Mouse (Mus musculus): Measurements from ENCODE around the gene Cldn24. TPM values are rescaled to one million over a fixed set of nuclear protein-coding genes. Genes with fewer than 3 reads are reported as not detected.

The Cldn24 gene
- polyA plus RNA-seq (2017; shearing (Covaris generic)): not detected

GRCm38 (mm10) chr8:47821843-47822242, at the start of gene Cldn24:
Gene Cldn24 (plus strand): TSS chr8:47822143.

DNA sequence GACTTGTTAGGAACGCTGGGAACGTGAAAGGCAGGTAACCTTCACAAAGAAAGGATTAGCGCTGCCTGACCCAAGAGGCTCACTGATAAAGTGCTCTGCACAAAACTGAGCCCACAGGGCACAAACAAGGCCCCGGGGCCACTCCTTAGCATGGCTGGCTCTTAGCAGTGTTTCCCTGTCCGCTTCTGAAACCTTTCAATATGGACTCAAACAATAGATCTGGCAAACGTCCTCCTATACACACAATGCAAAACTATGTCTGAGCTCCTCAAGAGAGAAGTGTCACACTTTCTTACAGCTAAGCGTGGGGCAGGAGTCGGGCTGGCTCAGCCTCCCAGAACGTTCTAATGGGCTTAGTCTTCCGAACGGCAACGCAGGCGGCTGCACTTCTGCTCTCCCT, 2.2 kb downstream of the Cldn24 start, which contains the start of gene Cldn22:
Gene Cldn22, plus strand, starts transcription at position 301 of the 400 bp plus-strand sequence.

Other genes with a start within 250 kb of the Cldn24 start
- gene Ing2, start 146.6 kb upstream of the Cldn24 start, polyA plus RNA-seq (2017; shearing (Covaris generic)): 5.5 TPM
- gene Cdkn2aip, start 108.2 kb upstream of the Cldn24 start, polyA plus RNA-seq (2017; shearing (Covaris generic)): 35.6 TPM
- not detected for gene Cldn22, start 2.3 kb downstream of the Cldn24 start, polyA plus RNA-seq (2017; shearing (Covaris generic))
- gene Wwc2, start 168.8 kb downstream of the Cldn24 start, polyA plus RNA-seq (2017; shearing (Covaris generic)): not detected